Mouse (Mus musculus): ENCODE data around the gene Il13ra1.
A peak's percentile ranks its signal among the peaks of the same experiment; 100 is the strongest.

Il13ra1 gene

GRCm38 (mm10) chrX:36111622-36112421 is at the start of gene Il13ra1:
TSS of gene Il13ra1 (plus strand) at chrX:36112110.
- DNase-seq: peak; percentile 60 to 73

GRCm38 (mm10) chrX:36073997-36074396 is 37.9 kb upstream of the Il13ra1 start:
- no peak for DNase-seq

GRCm38 (mm10) chrX:36077164-36077563 is 34.7 kb upstream of the Il13ra1 start:
- DNase-seq: no peak

GRCm38 (mm10) chrX:36082917-36083316 is 29.0 kb upstream of the Il13ra1 start:
- peak; percentile 48 for DNase-seq

- no peak for DNase-seq
These were observed 23.2 kb upstream of the Il13ra1 start for GRCm38 (mm10) chrX:36088464-36089256.

GRCm38 (mm10) chrX:36100883-36101282 is 11.0 kb upstream of the Il13ra1 start:
- DNase-seq: no peak

GRCm38 (mm10) chrX:36101318-36101717 is 10.6 kb upstream of the Il13ra1 start:
- DNase-seq: no peak

- no peak for DNase-seq
These were observed 3.3 kb upstream of the Il13ra1 start for GRCm38 (mm10) chrX:36108601-36109000.

- DNase-seq: no peak
These were observed 476 bp downstream of the Il13ra1 start for GRCm38 (mm10) chrX:36112422-36112750.

GRCm38 (mm10) chrX:36115171-36115570 is 3.3 kb downstream of the Il13ra1 start:
- no peak for DNase-seq

- DNase-seq: peak; percentile 7 to 19
These were observed 17.3 kb downstream of the Il13ra1 start for GRCm38 (mm10) chrX:36129037-36129770.

- DNase-seq: no peak
These were observed 17.8 kb downstream of the Il13ra1 start for GRCm38 (mm10) chrX:36129771-36130108.

GRCm38 (mm10) chrX:36136346-36136745 is 24.4 kb downstream of the Il13ra1 start:
- DNase-seq: peak in 1 of 2 experiments; percentile 4

- no peak for DNase-seq
These were observed 30.2 kb downstream of the Il13ra1 start for GRCm38 (mm10) chrX:36141994-36142639.

- DNase-seq: peak; percentile 7 to 27
These were observed 34.8 kb downstream of the Il13ra1 start for GRCm38 (mm10) chrX:36146746-36147145.

- DNase-seq: no peak
These were observed 38.2 kb downstream of the Il13ra1 start for GRCm38 (mm10) chrX:36150100-36150499.

- DNase-seq: no peak
These were observed 44.8 kb downstream of the Il13ra1 start for GRCm38 (mm10) chrX:36156677-36157076.

GRCm38 (mm10) chrX:36161567-36161966 is 49.7 kb downstream of the Il13ra1 start:
- DNase-seq: peak in 1 of 2 experiments; percentile 15

- peak; percentile 32 to 57 for DNase-seq
These were observed 71.7 kb downstream of the Il13ra1 start for GRCm38 (mm10) chrX:36183625-36184024.

- DNase-seq: no peak
These were observed 74.1 kb downstream of the Il13ra1 start for GRCm38 (mm10) chrX:36186036-36186435.

GRCm38 (mm10) chrX:36186443-36186842 is 74.5 kb downstream of the Il13ra1 start:
- no peak for DNase-seq

- DNase-seq: no peak
These were observed 82.0 kb downstream of the Il13ra1 start for GRCm38 (mm10) chrX:36193951-36194350.

Measured in lung, postnatal 4 days (tissue).